Comparison of ENCODE assay signal across 8 mouse cellular contexts in the genomic region with DNA sequence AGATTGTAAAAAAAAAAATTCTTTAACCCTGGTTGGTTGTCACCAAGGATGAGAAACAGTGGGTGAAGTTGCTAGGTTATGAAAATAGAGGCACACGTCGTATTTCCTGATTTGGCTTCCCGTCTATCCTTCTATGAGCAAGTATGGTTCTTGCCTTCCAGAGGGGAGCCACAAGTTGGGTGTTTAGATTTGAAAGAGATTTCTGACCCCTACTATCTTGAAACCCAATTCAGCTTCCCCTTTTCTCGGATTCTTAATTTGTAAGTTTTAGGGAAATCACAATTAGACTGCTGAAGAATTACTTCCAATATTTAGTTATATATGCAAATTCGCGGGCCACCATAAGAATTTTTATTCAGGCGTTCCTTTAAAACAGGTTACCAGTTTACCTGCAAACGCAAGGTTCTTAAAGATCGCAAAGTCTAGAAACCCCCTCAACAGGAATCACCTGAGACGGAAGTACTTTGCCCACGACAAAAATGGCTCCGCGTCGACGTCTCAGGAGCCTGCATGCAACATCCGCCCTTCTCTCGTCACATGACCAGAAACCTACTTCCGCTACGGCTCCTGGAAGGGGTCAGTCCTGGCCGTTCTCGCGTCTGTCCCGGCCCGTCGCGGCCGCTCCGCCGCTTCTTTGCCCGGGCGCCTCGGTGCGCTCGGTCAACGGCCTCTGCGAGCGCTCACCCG. TPM values are rescaled to one million over a fixed set of nuclear protein-coding genes. Genes with fewer than 3 reads are reported as not detected.
DNase-seq lines count a peak whose midpoint lies in the region; ATAC-seq and TF ChIP-seq lines count a peak whose summit lies in the region.

A gene (plus strand): TSS at position 552 of the 687 bp plus-strand sequence.

- H3K27me3 ChIP-seq in Patski = no peaks in the 10 kb centered on the region
- H3K27me3 ChIP-seq in hindbrain, embryonic 13.5 days = peaks cover 36% of the 10 kb centered on the region

- DNase-seq in Patski (ENCODE audit: low read depth, low spot score) = peak; percentile 61
- DNase-seq in cerebellum, postnatal 14 days = peak; percentile 94
- DNase-seq in frontal cortex, postnatal 14 days (ENCODE audit: low spot score in 2 of 2) = peak; percentile 84 to 90
- peak; percentile 83 to 90 for DNase-seq in layer of hippocampus, postnatal 25 days (ENCODE audit: extremely low spot score in 1 of 2, low spot score in 1 of 2)
- DNase-seq in lung, postnatal 25 days (ENCODE audit: low spot score) = peak; percentile 96
- peak; percentile 95 for DNase-seq in retina, embryonic 14.5 days (ENCODE audit: low spot score)
- DNase-seq in thymus, postnatal 4 days = peak; percentile 93

- CTCF ChIA-PET in Patski (lab: Charles Lee) = interaction anchor here (0.6 kb wide), 1 partner anchor 39 kb away, joined by 3 read pairs; no protein-coding TSS in a partner anchor

- peak within 1 kb of the TSS; percentile 88 for H3K4me3 ChIP-seq in hindbrain, embryonic 13.5 days

- peaks cover 12% of the 10 kb centered on the region for H3K36me3 ChIP-seq in hindbrain, embryonic 13.5 days

- H3K27ac ChIP-seq in hindbrain, embryonic 13.5 days = peak within 1 kb of the TSS; percentile 80

- WGBS in hindbrain, embryonic 13.5 days = 10% methylated on average over 38 of the region's 38 CpGs

- peaks cover 10% of the 10 kb centered on the region for H3K4me1 ChIP-seq in hindbrain, embryonic 13.5 days (replicated peaks)

- peak; percentile 85 for ATAC-seq in Patski
- ATAC-seq in hindbrain, embryonic 13.5 days (ENCODE audit: low FRiP score) = peak; percentile 99

- H3K4me2 ChIP-seq in hindbrain, embryonic 13.5 days = peak within 1 kb of the TSS; percentile 90

- H3K9ac ChIP-seq in hindbrain, embryonic 13.5 days = peak within 1 kb of the TSS; percentile 95

- in situ Hi-C loops in Patski (cut with MboI; ENCODE audit: low pct_unique_long_range_greater_than_20kb) = no loop called here

- POLR2A ChIA-PET in Patski (lab: Charles Lee) = no interaction called here

- H3K9me3 ChIP-seq in hindbrain, embryonic 13.5 days = no peaks in the 10 kb centered on the region

- no peak for TF ChIP-seq CTCF in Patski (IDR thresholded peaks at IDR 0.05)

RNA-seq across cellular contexts. Expression of the gene that starts here (rescaled TPM):
- 219 TPM for polyA plus RNA-seq in Patski (2021)
- polyA plus RNA-seq in hindbrain, embryonic 13.5 days (2015; fragmentation: Nextera tagmentation; extraction: Ambion mirVana) = 350 and 364 TPM in 2 replicates
- total RNA-seq in layer of hippocampus, postnatal 25 days (2021) = 100 to 1,000 TPM; 233 to 257 TPM

Comparison
In these comparisons a context has a peak if more than half of its experiments do, and no peak if none do; other contexts are left out.
1. Peak in every context shown above with its lines: DNase-seq, ATAC-seq, H3K4me3 ChIP-seq and H3K27ac ChIP-seq.